Mouse (Mus musculus) CD4-positive, CD25-positive, alpha-beta regulatory T cell, adult 4 months (primary cell): Measurements from ENCODE around the gene Dnal4. TPM values are rescaled to one million over a fixed set of nuclear protein-coding genes. Genes with fewer than 3 reads are reported as not detected.

Source experiments
- ATAC-seq: one replicate; pipeline ENCODE4 v1.8.0; 2017
- polyA plus RNA-seq, 2 experiments: library from polyadenylated mRNA; unstranded; fragments of 100-300 nt; shearing (Covaris generic); gene quantifications; one replicate each; pipeline ENCODE4 v1.2.1; 2017

The Dnal4 gene
- polyA plus RNA-seq, 2 experiments from 2014 or later = 6.9 to 10.4 TPM

GRCm38 (mm10) chr15:79728731-79729388 is 48.8 kb downstream of the Dnal4 start:
- ATAC-seq = peak; percentile 90

- no peak for ATAC-seq
Observed at GRCm38 (mm10) chr15:79728311-79728710, 49.3 kb downstream of the Dnal4 start.

- ATAC-seq = no peak
Observed at GRCm38 (mm10) chr15:79727840-79728239, 49.8 kb downstream of the Dnal4 start.

GRCm38 (mm10) chr15:79725190-79725789 is 52.4 kb downstream of the Dnal4 start:
- ATAC-seq = no peak

GRCm38 (mm10) chr15:79723439-79723838 is 54.2 kb downstream of the Dnal4 start:
- peak; percentile 89 for ATAC-seq

GRCm38 (mm10) chr15:79720796-79721195 is 56.9 kb downstream of the Dnal4 start:
- ATAC-seq = no peak

- no peak for ATAC-seq
Observed at GRCm38 (mm10) chr15:79720267-79720666, 57.4 kb downstream of the Dnal4 start.

GRCm38 (mm10) chr15:79716710-79717109 is 60.9 kb downstream of the Dnal4 start:
- no peak for ATAC-seq

GRCm38 (mm10) chr15:79715646-79716045 is 62.0 kb downstream of the Dnal4 start:
- ATAC-seq = no peak

Other genes starting within 250 kb of the Dnal4 start
- gene Ddx17, start 231.1 kb downstream of the Dnal4 start, polyA plus RNA-seq = 10 to 100 TPM; 28.9 to 39.9 TPM
- gene Dmc1, start 172.7 kb downstream of the Dnal4 start, polyA plus RNA-seq = not detected
- gene Fam227a, start 118.9 kb downstream of the Dnal4 start, polyA plus RNA-seq = under 1 TPM; 0.15 to 0.50 TPM
- gene Cby1, start 118.7 kb downstream of the Dnal4 start, polyA plus RNA-seq = 10 to 100 TPM; 16.1 to 16.3 TPM
- 100 to 1,000 TPM; 183 to 185 TPM for gene Tomm22, start 107.0 kb downstream of the Dnal4 start, polyA plus RNA-seq
- 1 to 10 TPM; 4.2 to 6.8 TPM for gene Josd1, start 89.9 kb downstream of the Dnal4 start, polyA plus RNA-seq
- gene Gtpbp1, start 87.0 kb downstream of the Dnal4 start, polyA plus RNA-seq = 10 to 100 TPM; 21.0 to 21.6 TPM
- gene Sun2, start 35.3 kb downstream of the Dnal4 start, polyA plus RNA-seq = 10 to 100 TPM; 12.8 to 20.2 TPM
- under 1 TPM in 1 of 2 experiments, not detected in 1; 0.42 TPM for gene Nptxr, start 26.9 kb upstream of the Dnal4 start, polyA plus RNA-seq
- gene Npcd, start 56.4 kb upstream of the Dnal4 start, polyA plus RNA-seq = not detected
- 10 to 100 TPM in 1 of 2 experiments, 1 to 10 TPM in 1; 9.2 to 14.5 TPM for gene Cbx6, start 56.8 kb upstream of the Dnal4 start, polyA plus RNA-seq
- 100 to 1,000 TPM; 560 to 705 TPM for gene Apobec3, start 113.8 kb upstream of the Dnal4 start, polyA plus RNA-seq
- gene Cbx7, start 193.3 kb upstream of the Dnal4 start, polyA plus RNA-seq = 10 to 100 TPM; 48.1 to 54.3 TPM
- gene Pdgfb, start 237.1 kb upstream of the Dnal4 start, polyA plus RNA-seq = 1 to 10 TPM; 1.4 to 2.8 TPM